Mouse (Mus musculus): ENCODE measurements around the gene A2m.
A peak's percentile ranks its signal among the peaks of the same experiment; 100 is the strongest.

The A2m gene

GRCm38 (mm10) chr6:121635076-121635475 is at the start of gene A2m:
Gene A2m, plus strand, starts transcription at chr6:121635376.
- DNase-seq: no peak

GRCm38 (mm10) chr6:121590131-121590530 is 45.0 kb upstream of the A2m start:
- no peak for DNase-seq

GRCm38 (mm10) chr6:121600927-121601326 is 34.2 kb upstream of the A2m start:
- DNase-seq: no peak

GRCm38 (mm10) chr6:121607861-121608260 is 27.3 kb upstream of the A2m start:
- DNase-seq: no peak

- DNase-seq: peak; percentile 9
These were observed 23.4 kb upstream of the A2m start for GRCm38 (mm10) chr6:121611796-121612195.

GRCm38 (mm10) chr6:121617476-121617875 is 17.7 kb upstream of the A2m start:
- no peak for DNase-seq

- no peak for DNase-seq
These were observed 12.7 kb upstream of the A2m start for GRCm38 (mm10) chr6:121622525-121622924.

GRCm38 (mm10) chr6:121634520-121634919 is 656 bp upstream of the A2m start:
- no peak for DNase-seq

- peak; percentile 3 for DNase-seq
These were observed 749 bp downstream of the A2m start for GRCm38 (mm10) chr6:121635878-121636371.

- DNase-seq: no peak
These were observed 13.3 kb downstream of the A2m start for GRCm38 (mm10) chr6:121648499-121648898.

Measured in cerebellum, adult 9-11 months (tissue).